Mouse (Mus musculus) liver, embryonic 13.5 days (tissue): ENCODE measurements around the gene Lhx1. TPM values are rescaled to one million over a fixed set of nuclear protein-coding genes. Genes with fewer than 3 reads are reported as not detected.

Source experiments
- ATAC-seq: fragments of 200-750 bp; cut with Nextera tagmentation; 2 replicates; pipeline ENCODE4 v1.8.0; 2017; ENCODE audit warnings: low read depth, mild to moderate bottlenecking, moderate number of reproducible peaks, moderate library complexity
- DNase-seq: peaks from one replicate; pipeline ENCODE4 v3.0.0; 2022
- H3K27ac ChIP-seq: fragments of 300-500 bp; sonication (generic); 2 replicates; pipeline ENCODE4 v1.5.1; 2015; ENCODE audit warnings: moderate library complexity, mild to moderate bottlenecking, inconsistent platforms
- H3K27me3 ChIP-seq: fragments of 300-500 bp; sonication (generic); 2 replicates; pipeline ENCODE4 v1.6.1; 2015; ENCODE audit warnings: mild to moderate bottlenecking, inconsistent platforms
- H3K36me3 ChIP-seq: fragments of 300-500 bp; sonication (generic); 2 replicates; pipeline ENCODE4 v1.6.1; 2015; ENCODE audit warnings: mild to moderate bottlenecking, inconsistent platforms
- H3K4me1 ChIP-seq: fragments of 300-500 bp; sonication (generic); replicated peaks from 2 replicates; pipeline ENCODE4 v1.6.1; 2015; ENCODE audit warnings: inconsistent platforms
- H3K4me2 ChIP-seq: fragments of 300-500 bp; sonication (generic); 2 replicates; pipeline ENCODE4 v1.6.1; 2015; ENCODE audit warnings: inconsistent platforms, mild to moderate bottlenecking, moderate library complexity
- H3K4me3 ChIP-seq: fragments of 300-500 bp; sonication (generic); replicated peaks from 2 replicates; pipeline ENCODE4 v1.5.1; 2015; ENCODE audit warnings: mild to moderate bottlenecking, inconsistent platforms
- H3K9ac ChIP-seq: fragments of 300-500 bp; sonication (generic); 2 replicates; pipeline ENCODE4 v1.6.1; 2015; ENCODE audit warnings: mild to moderate bottlenecking, inconsistent platforms
- H3K9me3 ChIP-seq: fragments of 300-500 bp; sonication (generic); replicated peaks from 2 replicates; pipeline ENCODE4 v1.6.1; 2016; ENCODE audit warnings: inconsistent platforms
- WGBS: fragments of 180-500 bp; shearing (Covaris S2); methylation state at CpG from one replicate; pipeline ENCODE4 v1.1.7; 2015; ENCODE audit not compliant: insufficient replicate concordance; 5-methylcytosine and 5-hydroxymethylcytosine counted together
- polyA plus RNA-seq: library from polyadenylated mRNA; unstranded; fragments of >200 nt; fragmentation: Nextera tagmentation; extraction: Ambion mirVana; gene quantifications from 2 replicates; pipeline ENCODE4 v1.2.1, GENCODE M21; 2015

Gene Lhx1
- polyA plus RNA-seq, 1 experiment from 2014 or later: 0.05 TPM

DNA sequence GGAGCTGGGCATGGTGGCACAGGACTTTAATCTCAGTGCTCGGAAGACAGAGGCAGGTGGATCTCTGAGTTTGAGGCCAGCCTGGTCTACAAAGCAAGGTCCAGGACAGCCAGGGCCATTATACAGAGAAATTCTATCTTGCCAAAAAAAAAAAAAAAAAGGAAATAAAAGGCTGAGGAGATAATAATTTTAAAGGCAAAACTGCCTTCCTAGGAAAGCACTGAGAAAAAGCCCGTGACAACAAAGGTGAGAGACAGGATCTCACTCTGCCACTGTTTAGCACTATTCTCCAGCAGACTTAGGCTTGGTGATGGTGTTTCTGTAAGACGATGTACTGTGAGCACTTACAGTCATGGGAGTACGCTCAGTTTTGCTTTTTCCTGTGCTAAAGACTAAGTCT, 49.3 kb downstream of the Lhx1 start:
- H3K36me3 ChIP-seq: peaks cover 11% of the 10 kb centered on the region
- WGBS: 75% methylated on average over 4 of the region's 4 CpGs
- no peak for ATAC-seq
- H3K27me3 ChIP-seq: no peaks in the 10 kb centered on the region
- H3K4me2 ChIP-seq: no peak overlapping the region
- H3K9me3 ChIP-seq: no peaks in the 10 kb centered on the region
- H3K27ac ChIP-seq: no peak overlapping the region
- peaks cover 13% of the 10 kb centered on the region for H3K4me1 ChIP-seq
- no peak overlapping the region for H3K9ac ChIP-seq
- H3K4me3 ChIP-seq: no peak overlapping the region
- DNase-seq: no peak

DNA sequence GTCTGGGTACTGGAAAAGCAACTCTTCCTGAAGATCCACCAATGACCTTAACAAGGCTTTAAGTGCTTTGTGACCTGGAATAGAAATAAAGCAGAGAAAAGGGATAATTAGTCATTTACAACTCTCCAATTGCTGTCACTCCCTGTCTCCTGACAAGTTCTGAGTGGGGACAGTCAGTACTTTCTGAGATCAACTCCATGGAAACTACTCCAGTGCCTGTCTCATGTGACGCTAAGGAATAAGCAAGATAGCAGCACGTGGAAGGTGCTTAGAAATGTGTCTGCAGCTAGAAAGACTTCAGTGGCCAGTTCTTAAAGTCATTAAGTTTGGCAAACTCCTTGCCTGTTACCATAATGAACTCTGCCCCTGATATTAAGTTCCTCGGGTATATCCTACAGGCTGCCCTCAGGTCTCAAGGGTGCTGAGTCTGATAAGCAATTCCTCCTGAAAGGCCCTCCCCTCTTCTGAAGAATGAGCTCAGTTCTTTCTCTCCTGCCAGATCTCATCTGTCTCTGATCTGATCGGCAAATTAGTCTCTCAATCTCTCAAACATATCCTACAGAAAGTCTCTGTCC, 52.2 kb downstream of the Lhx1 start:
- no peak for ATAC-seq
- H3K27ac ChIP-seq: no peak overlapping the region
- 54% methylated on average over 4 of the region's 4 CpGs for WGBS

More for the DNA sequence above, 52.2 kb downstream of the Lhx1 start:
- Histone ChIP-seq H3K9ac (no peak overlapping the region), H3K4me3 (no peak overlapping the region), H3K4me2 (no peak overlapping the region), H3K4me1 (peaks cover 13% of the 10 kb centered on the region), H3K9me3 (no peaks in the 10 kb centered on the region), H3K27me3 (no peaks in the 10 kb centered on the region), H3K36me3 (peaks cover 31% of the 10 kb centered on the region)
- DNase-seq: no peak

Other genes with a start within 250 kb of the Lhx1 start
- 44.7 and 52.4 TPM in 2 replicates for gene Aatf, start 12.0 kb downstream of the Lhx1 start, polyA plus RNA-seq